Mouse (Mus musculus) embryonic facial prominence, embryonic 10.5 days (tissue): ENCODE data around the gene Ino80b. TPM values are rescaled to one million over a fixed set of nuclear protein-coding genes. Genes with fewer than 3 reads are reported as not detected.

Experiments
- DNase-seq: peaks from one replicate; pipeline ENCODE4 v3.0.0-alpha.2; 2017; ENCODE audit warnings: low spot score
- H3K27ac ChIP-seq: fragments of 300-500 bp; sonication (generic); replicated peaks from 2 replicates; pipeline ENCODE4 v1.5.1; 2016; ENCODE audit warnings: mild to moderate bottlenecking
- H3K27me3 ChIP-seq: fragments of 300-500 bp; sonication (generic); replicated peaks from 2 replicates; pipeline ENCODE4 v1.6.1; 2016; ENCODE audit warnings: low read depth, mild to moderate bottlenecking; ENCODE audit not compliant: poor library complexity, severe bottlenecking
- H3K36me3 ChIP-seq: fragments of 300-500 bp; sonication (generic); replicated peaks from 2 replicates; pipeline ENCODE4 v1.6.1; 2016; ENCODE audit warnings: mild to moderate bottlenecking, moderate library complexity
- H3K4me1 ChIP-seq: fragments of 300-500 bp; sonication (generic); 2 replicates; pipeline ENCODE4 v1.6.1; 2016
- H3K4me3 ChIP-seq: fragments of 300-500 bp; sonication (generic); 2 replicates; pipeline ENCODE4 v1.5.1; 2016; ENCODE audit warnings: mild to moderate bottlenecking, moderate library complexity
- H3K9me3 ChIP-seq: fragments of 300-500 bp; sonication (generic); 2 replicates; pipeline ENCODE4 v1.6.1; 2016; ENCODE audit warnings: mild to moderate bottlenecking
- whole genome bisulfite sequencing: fragments of 180-500 bp; shearing (Covaris S2); methylation state at CpG from one replicate; pipeline ENCODE4 v1.1.7; 2016; 5-methylcytosine and 5-hydroxymethylcytosine counted together
- polyA plus RNA-seq: library from polyadenylated mRNA; unstranded; fragments of >200 nt; fragmentation: Nextera tagmentation; extraction: Ambion mirVana; gene quantifications from 2 replicates; pipeline ENCODE4 v1.2.1, GENCODE M21; 2016

Ino80b gene
- polyA plus RNA-seq, 1 experiment from 2014 or later, result 18.6 TPM

DNA sequence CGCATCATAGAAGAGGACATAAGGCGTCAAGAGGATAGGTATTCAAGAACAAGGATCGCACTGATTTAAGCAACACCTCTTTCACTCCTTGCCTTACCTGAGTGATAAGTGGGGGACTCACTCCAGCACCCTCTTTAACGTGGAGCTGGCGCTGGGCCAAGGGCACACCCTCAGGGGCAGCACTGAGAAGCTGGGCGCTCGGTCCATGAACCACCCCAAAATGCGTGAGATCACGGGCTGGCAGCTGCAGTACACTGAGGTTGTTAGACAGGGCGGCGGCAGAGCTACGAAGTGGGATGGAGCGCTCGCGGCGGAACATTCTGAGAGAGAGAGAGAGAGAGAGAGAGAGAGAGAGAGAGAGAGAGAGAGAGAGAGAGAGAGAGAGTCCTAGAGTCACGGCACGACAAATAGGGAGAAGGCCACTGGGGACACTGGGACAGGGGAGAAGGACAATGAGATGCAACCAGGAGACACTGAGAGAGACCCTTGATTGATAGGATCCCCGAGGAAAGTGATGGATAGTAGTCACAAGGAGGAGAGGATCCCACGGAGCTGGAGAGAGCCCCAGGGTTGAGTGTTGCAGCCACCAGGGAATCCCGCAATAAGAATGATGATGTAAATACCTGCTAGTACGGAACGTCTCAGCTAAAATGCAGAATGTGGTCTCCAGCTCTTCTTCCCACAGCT is 30.5 kb upstream of the Ino80b start:
- H3K36me3 ChIP-seq, result peaks cover 30% of the 10 kb centered on the region
- H3K4me3 ChIP-seq, result peak overlapping the region; percentile 73
- DNase-seq, result peak; percentile 38
- peak overlapping the region; percentile 80 for H3K27ac ChIP-seq
- 11% methylated on average over 23 of the region's 23 CpGs for WGBS
- H3K4me1 ChIP-seq, result peaks cover 38% of the 10 kb centered on the region
- no peaks in the 10 kb centered on the region for H3K9me3 ChIP-seq
- H3K27me3 ChIP-seq, result peaks cover 26% of the 10 kb centered on the region

GRCm38 (mm10) chr6:83153485-83153884 is 28.3 kb upstream of the Ino80b start:
- Histone ChIP-seq H3K36me3 (peaks cover 52% of the 10 kb centered on the region), H3K27me3 (0 out of 2 replicates have a peak, but pooled peaks cover 15% of the 10 kb centered on the region), H3K4me3 (no peak overlapping the region), H3K27ac (no peak overlapping the region), H3K9me3 (no peaks in the 10 kb centered on the region), H3K4me1 (peaks cover 41% of the 10 kb centered on the region)
- WGBS, result 63% methylated on average over 5 of the region's 5 CpGs
- DNase-seq, result no peak

DNA sequence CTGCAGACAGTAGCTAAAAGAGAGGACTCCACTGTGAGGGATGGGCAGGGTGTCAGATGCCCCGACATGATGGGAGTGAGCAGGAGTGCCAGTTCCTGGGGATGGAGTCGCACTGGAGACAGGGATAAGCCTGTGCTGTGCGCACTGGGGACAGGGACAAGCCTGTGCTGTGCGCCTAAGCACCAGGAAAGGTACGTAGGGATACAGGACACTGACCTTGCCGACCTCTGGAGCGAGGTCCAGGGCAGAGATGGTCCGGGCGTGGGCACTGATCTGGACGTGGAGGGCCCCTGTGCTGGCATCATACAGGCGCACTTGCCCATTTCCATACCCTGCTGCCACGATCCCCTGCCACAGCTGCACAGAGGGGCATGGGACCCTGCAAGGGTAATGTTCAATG is 27.8 kb upstream of the Ino80b start:
- Histone ChIP-seq H3K4me3 (no peak overlapping the region), H3K9me3 (no peaks in the 10 kb centered on the region), H3K27me3 (0 out of 2 replicates have a peak, but pooled peaks cover 15% of the 10 kb centered on the region), H3K36me3 (peaks cover 57% of the 10 kb centered on the region), H3K27ac (no peak overlapping the region), H3K4me1 (peaks cover 41% of the 10 kb centered on the region)
- no peak for DNase-seq
- 84% methylated on average over 12 of the region's 12 CpGs for WGBS

DNA sequence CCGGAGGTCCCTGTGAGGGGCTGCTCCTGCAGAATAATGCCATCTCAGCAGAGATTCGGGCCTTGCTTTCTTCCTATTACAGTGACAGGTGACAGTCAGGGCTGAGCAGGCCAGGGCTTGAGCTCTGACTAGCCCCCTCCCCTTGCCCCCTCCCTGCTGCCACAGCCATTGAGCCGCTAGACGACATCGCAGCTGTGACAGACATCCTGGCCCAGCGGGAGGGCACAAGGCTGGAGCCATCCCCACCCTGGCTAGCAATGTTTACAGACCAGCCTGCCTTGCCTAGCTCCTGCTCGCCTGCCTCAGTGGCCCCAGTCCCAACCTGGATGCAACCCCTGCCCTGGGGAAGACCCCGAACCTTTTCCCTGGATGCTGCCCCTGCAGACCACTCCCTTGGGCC is 26.5 kb upstream of the Ino80b start:
- no peak overlapping the region for H3K4me3 ChIP-seq

GRCm38 (mm10) chr6:83147280-83147679 is 22.0 kb upstream of the Ino80b start:
- 0 out of 2 replicates have a peak overlapping the region, but pooled peaks have one; percentile 4 for H3K27ac ChIP-seq
- H3K27me3 ChIP-seq, result peaks cover 6% of the 10 kb centered on the region; the same call in 1 of the 2 replicates
- 65% methylated on average over 7 of the region's 7 CpGs for WGBS
- H3K9me3 ChIP-seq, result no peaks in the 10 kb centered on the region
- H3K36me3 ChIP-seq, result peaks cover 67% of the 10 kb centered on the region
- peaks cover 45% of the 10 kb centered on the region for H3K4me1 ChIP-seq
- H3K4me3 ChIP-seq, result no peak overlapping the region
- no peak for DNase-seq

More for the DNA sequence above, 26.5 kb upstream of the Ino80b start:
- no peak for DNase-seq
- peaks cover 46% of the 10 kb centered on the region for H3K4me1 ChIP-seq
- no peaks in the 10 kb centered on the region for H3K9me3 ChIP-seq
- no peak overlapping the region for H3K27ac ChIP-seq
- WGBS, result 31% methylated on average over 8 of the region's 8 CpGs
- H3K36me3 ChIP-seq, result peaks cover 70% of the 10 kb centered on the region
- H3K27me3 ChIP-seq, result 0 out of 2 replicates have a peak, but pooled peaks cover 15% of the 10 kb centered on the region

- Histone ChIP-seq H3K36me3 (peaks cover 52% of the 10 kb centered on the region), H3K4me3 (no peak overlapping the region), H3K9me3 (no peaks in the 10 kb centered on the region), H3K27ac (0 out of 2 replicates have a peak overlapping the region, but pooled peaks have one; percentile 16), H3K27me3 (peaks cover 15% of the 10 kb centered on the region), H3K4me1 (peaks cover 47% of the 10 kb centered on the region)
- WGBS, result 79% methylated on average over 9 of the region's 9 CpGs
- DNase-seq, result no peak
Observed at GRCm38 (mm10) chr6:83145805-83146204, 20.6 kb upstream of the Ino80b start.

- H3K27ac ChIP-seq, result no peak overlapping the region
- DNase-seq, result no peak
- peaks cover 46% of the 10 kb centered on the region for H3K36me3 ChIP-seq
- H3K27me3 ChIP-seq, result peaks cover 15% of the 10 kb centered on the region
- no peak overlapping the region for H3K4me3 ChIP-seq
- H3K9me3 ChIP-seq, result no peaks in the 10 kb centered on the region
- WGBS, result 87% methylated on average over 2 of the region's 2 CpGs
- H3K4me1 ChIP-seq, result peaks cover 47% of the 10 kb centered on the region
Observed at GRCm38 (mm10) chr6:83145209-83145608, 20.0 kb upstream of the Ino80b start.

GRCm38 (mm10) chr6:83142886-83143285 is 17.7 kb upstream of the Ino80b start:
- H3K27ac ChIP-seq, result peak overlapping the region; percentile 73; the same call in 1 of the 2 replicates
- no peaks in the 10 kb centered on the region for H3K9me3 ChIP-seq
- peak; percentile 16 for DNase-seq
- peaks cover 31% of the 10 kb centered on the region for H3K36me3 ChIP-seq
- peak overlapping the region; percentile 53 for H3K4me3 ChIP-seq
- 54% methylated on average over 11 of the region's 11 CpGs for WGBS
- peaks cover 15% of the 10 kb centered on the region for H3K27me3 ChIP-seq
- H3K4me1 ChIP-seq, result peaks cover 70% of the 10 kb centered on the region

- Histone ChIP-seq H3K27ac (peak overlapping the region; percentile 73), H3K4me1 (peaks cover 76% of the 10 kb centered on the region), H3K9me3 (no peaks in the 10 kb centered on the region), H3K36me3 (peaks cover 25% of the 10 kb centered on the region), H3K27me3 (peaks cover 15% of the 10 kb centered on the region), H3K4me3 (peak overlapping the region; percentile 53)
- 2% methylated on average over 41 of the region's 41 CpGs for WGBS
- DNase-seq, result peak; percentile 46
Observed at GRCm38 (mm10) chr6:83142211-83142731, 17.0 kb upstream of the Ino80b start.

DNA sequence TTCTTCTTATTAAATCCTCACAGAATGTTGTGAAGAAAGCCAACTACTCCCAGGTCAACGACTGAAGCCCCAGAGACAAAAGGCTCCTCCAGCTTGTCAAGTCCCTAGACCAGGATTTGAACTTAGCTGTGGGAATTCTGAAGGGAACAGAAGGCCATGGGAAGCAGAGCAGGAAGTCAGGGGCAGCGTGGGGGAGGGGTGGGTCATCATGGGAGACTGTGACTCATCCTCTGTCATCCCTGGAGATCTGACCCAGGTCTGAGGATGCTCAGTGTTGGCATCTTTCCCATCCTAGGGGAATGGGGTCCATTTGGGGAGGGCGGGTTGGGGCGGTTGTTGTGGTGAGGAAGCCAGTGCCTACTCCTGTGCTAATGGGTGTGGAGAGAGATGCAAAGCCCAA is 16.4 kb upstream of the Ino80b start:
- DNase-seq, result peak; percentile 18
- Histone ChIP-seq H3K27ac (peak overlapping the region; percentile 73; the same call in 1 of the 2 replicates), H3K36me3 (peaks cover 19% of the 10 kb centered on the region), H3K9me3 (no peaks in the 10 kb centered on the region), H3K27me3 (peaks cover 15% of the 10 kb centered on the region), H3K4me3 (peak overlapping the region; percentile 53), H3K4me1 (peaks cover 76% of the 10 kb centered on the region)
- WGBS, result 26% methylated on average over 4 of the region's 4 CpGs

DNA sequence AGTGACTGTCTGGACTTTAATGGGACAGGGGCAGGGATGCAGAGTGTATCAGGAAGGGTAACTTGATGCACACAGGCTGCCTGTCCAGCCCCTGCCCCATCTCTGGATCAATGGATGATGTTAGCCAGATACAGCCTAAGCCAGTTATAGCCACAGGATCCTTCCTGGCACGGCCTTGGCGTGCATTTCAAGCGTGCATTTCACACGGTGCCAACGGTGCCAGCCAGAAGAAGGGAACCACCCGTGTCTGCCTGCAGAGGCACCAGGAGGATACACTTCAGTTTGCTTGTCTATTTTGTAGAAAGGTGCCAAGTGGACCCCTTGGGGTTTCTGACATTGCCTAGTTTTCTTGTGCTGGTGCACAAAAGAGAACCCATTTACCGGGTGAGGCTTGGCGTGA is 14.8 kb upstream of the Ino80b start:
- H3K9me3 ChIP-seq, result no peaks in the 10 kb centered on the region
- peaks cover 83% of the 10 kb centered on the region for H3K4me1 ChIP-seq
- no peak overlapping the region; the same call in 1 of the 2 replicates for H3K27ac ChIP-seq
- WGBS, result 90% methylated on average over 8 of the region's 8 CpGs
- peak overlapping the region; percentile 80; the same call in 1 of the 2 replicates for H3K4me3 ChIP-seq
- peaks cover 8% of the 10 kb centered on the region for H3K36me3 ChIP-seq
- no peak for DNase-seq
- H3K27me3 ChIP-seq, result peaks cover 22% of the 10 kb centered on the region

- Histone ChIP-seq H3K4me3 (peak overlapping the region; percentile 80), H3K27ac (peak overlapping the region; percentile 100), H3K4me1 (peaks cover 91% of the 10 kb centered on the region), H3K36me3 (peaks cover 8% of the 10 kb centered on the region), H3K9me3 (no peaks in the 10 kb centered on the region), H3K27me3 (peaks cover 29% of the 10 kb centered on the region)
- peak; percentile 79 for DNase-seq
- 1% methylated on average over 11 of the region's 11 CpGs for WGBS
Observed at GRCm38 (mm10) chr6:83138056-83138455, 12.8 kb upstream of the Ino80b start.

DNA sequence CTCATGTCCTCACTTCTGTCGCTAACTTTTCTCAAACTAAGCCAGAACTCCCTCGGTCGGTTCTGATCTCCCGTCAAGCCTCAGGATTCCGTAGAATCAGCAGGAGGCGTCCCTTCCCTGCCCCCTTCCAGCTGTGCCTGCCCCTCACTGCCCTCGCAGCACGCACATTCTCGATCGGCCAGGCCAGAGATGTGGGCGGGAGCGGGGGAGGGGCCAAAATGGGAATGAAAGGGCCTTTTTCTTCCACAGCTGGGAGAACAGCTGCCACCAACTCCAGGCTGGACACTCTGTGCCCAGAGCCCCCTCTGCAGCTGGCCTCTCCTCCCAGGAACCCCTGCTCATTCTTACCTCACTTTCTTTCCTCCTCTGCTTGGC is 12.3 kb upstream of the Ino80b start:
- Histone ChIP-seq H3K4me1 (peaks cover 88% of the 10 kb centered on the region), H3K27me3 (peaks cover 26% of the 10 kb centered on the region), H3K9me3 (no peaks in the 10 kb centered on the region), H3K27ac (peak overlapping the region; percentile 100), H3K36me3 (peaks cover 8% of the 10 kb centered on the region), H3K4me3 (peak overlapping the region; percentile 80)
- WGBS, result 0% methylated on average over 12 of the region's 12 CpGs
- DNase-seq, result peak; percentile 96
